Mouse (Mus musculus) ovary, postnatal 10 days (tissue): ENCODE measurements around the gene Naglu.

ENCODE experiments used
- DNase-seq: peaks from one replicate; pipeline ENCODE4 v3.0.0; 2022; ENCODE audit warnings: low spot score

Naglu gene

DNA sequence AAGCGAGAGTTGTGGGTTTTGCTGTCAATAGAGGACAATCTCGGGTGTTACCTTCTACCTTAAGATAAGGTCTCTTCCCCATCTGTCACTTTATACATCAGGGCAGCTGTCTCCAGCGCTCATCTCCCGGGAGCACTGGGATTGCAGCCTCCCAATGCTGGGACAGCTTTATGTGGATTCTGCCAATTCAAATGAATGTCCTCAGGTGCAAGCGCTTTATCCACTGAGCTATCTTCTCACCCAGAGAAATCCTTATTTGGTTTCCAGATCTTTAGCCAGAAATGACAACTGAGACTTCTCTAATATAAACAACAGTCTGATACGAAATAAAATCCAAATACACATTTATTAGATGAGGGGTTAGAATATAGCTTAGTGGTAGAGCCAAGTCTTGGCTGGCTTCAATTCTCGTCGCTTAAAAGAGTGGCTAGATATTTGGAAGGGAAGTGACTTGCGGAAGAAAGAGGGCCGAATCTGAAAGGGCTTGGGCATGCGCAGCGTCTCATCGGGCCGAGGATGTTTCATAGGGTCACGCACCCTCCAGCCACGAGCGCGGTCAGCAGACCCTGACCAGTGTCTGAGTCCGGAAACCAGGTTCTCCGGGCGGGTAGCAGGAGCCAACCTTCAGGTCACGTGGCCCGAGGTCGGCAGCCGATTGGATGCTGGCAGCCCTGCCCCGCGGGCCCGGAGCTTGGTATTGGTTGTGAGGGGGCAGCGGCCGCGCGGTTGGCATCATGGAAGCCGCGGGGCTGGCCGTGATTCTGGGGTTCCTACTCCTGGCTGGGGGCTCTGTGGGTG, at the start of gene Naglu:
TSS of gene Naglu (plus strand) at position 622 of the 798 bp plus-strand sequence.
- peak; percentile 93 for DNase-seq

DNA sequence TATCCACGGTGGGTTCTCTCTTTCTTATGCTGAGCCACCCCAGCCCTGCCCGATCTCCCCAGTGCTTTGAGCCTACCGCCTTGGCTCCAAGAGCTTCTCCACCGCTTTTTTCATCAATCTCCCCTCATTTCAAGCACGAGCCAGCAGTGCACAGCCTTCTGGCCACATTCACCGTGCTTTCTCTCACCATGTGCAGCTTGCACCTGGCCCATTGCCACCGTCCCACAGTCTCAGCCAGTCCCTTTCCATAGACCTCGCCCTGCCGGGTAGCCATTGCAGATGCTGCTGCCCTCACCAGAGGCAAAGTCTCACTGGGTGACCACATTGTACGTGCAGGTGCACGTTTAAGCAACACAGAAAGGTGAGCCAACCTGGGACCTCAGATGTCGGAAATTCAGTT, 46.4 kb upstream of the Naglu start:
- no peak for DNase-seq

DNA sequence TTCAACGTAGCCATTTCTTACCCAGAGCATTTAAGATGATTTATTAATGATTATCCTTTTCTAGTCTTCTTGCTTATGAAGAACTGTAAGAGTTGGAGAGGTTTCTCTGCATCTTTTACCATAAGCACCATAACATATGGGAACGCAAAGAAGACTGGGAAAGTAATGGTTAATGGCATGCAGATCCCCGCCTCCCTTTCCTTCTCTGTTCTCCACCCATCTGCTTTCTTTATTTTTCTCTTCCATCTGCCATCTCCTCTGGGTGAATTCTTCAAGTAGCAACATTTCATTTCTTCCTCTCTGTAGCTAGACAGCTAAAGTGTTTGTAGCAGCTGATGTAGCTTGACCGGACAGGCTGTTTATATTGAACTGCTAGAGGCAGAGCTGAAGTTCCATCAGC, 45.8 kb upstream of the Naglu start:
- DNase-seq, result no peak

DNA sequence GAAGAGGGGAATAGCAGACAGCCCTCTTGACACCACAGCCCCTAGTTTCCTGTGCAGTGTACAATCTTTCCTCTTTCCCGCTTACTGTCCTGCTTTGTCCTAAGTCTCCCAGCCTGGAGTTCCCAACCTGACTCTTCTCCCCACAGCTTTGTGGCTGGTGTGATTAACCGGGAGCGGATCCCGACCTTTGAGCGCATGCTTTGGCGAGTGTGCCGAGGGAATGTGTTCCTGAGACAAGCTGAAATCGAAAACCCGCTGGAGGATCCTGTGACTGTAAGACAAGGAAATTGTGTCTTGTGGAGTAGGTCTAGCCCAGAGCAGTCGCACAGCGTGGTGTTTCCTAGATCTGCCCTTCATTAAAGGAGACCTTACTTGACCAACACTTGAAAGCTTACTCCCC, 42.7 kb upstream of the Naglu start:
- no peak for DNase-seq

- DNase-seq, result no peak
These were observed 40.5 kb upstream of the Naglu start for GRCm38 (mm10) chr11:101029320-101029719.

- DNase-seq, result no peak
These were observed 39.5 kb upstream of the Naglu start for GRCm38 (mm10) chr11:101030136-101030807.

DNA sequence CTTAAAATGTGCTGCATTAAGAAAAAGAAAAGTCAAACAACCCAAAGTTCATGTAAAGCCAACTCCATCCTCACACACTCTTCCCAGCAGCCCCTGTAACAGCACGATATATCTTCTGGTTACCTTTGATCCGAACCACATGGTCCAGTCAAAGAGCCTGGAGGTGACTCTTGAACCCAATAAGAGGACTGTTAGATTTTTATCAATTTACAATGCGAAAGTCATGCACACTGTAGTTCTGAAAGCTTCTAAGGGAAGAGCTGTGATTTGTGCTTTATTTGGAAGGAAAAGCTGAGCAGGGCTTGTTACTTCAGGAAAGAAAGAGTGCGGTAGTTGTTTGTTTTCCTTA, 39.0 kb upstream of the Naglu start:
- DNase-seq, result no peak

DNA sequence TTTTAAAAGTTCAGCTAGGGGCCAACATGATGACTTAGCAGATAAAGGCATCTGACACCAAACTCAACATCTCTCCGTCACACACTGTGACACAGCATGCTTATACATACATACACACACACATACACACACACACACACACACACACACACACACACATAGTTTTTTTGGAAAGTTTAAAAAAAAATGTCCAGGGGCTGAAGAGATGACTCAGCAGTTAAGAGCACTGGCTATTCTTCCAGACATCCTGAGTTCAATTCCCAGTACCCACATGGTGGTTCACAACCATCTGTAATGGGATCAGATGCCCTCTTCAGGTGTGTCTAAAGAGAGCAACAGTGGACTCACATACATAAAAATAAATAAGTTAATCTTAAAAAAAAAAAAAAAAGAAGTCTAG, 38.3 kb upstream of the Naglu start:
- no peak for DNase-seq

DNA sequence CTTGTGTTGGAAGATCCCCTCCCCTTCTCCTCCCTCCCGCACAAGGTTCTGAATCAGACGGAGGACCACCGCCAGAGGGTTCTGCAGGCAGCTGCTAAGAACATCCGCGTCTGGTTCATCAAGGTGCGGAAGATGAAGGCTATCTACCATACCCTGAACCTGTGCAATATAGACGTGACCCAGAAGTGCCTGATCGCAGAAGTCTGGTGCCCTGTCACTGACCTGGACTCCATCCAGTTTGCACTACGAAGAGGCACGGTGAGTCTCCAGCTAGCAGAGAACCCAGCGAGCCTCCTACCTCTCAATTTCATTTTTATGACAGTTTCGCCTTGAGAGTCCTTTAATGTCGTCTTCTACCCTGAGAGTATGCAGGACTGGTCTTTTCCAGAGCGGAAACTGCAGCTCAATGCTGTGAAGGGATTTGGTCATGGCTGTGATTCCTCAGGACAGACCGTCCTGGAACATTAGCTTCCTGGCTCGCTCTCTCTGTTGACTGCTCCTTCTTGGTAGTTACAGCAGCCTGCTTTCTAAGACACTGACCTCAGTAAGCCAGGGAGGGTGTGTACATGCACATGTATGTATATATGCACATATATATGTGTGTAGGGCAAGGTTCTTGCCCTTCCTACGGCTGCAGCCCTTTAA, 35.8 kb upstream of the Naglu start:
- DNase-seq, result no peak

DNA sequence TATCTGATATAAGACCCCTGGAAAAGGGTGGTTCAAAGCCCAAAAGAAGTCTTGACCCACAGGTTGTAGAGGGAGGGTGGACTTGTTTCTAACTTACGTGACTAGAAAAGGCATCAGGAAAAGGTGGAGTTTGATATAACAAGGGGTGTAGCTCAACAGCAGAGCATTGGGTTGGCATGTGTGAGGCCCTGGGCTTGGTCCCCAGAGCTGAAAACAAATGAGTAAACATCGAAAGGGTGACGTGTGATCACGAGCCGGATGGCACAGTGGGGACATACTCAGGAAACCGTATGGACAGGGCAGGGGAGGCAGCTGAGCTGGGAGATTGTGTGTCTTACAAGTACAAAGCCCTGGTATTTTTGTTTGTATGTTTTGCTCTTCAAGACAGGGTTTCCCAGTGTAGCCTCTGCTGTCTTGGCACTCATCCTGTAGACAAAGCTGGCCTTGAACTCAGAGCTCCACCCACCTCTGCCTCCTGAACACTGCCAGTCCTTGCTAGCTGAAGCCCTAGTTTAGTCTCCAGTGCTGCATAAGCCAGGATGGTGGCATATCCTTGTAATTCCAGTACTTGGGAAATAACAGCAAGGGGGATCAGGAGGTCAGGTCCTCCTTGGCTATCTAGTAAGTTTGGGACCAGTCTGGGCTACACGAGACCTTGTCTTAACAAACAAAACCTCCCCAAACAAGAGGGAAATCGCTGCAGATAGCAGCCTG, 35.0 kb upstream of the Naglu start:
- no peak for DNase-seq

GRCm38 (mm10) chr11:101035328-101035695, 34.5 kb upstream of the Naglu start:
- DNase-seq, result no peak

DNA sequence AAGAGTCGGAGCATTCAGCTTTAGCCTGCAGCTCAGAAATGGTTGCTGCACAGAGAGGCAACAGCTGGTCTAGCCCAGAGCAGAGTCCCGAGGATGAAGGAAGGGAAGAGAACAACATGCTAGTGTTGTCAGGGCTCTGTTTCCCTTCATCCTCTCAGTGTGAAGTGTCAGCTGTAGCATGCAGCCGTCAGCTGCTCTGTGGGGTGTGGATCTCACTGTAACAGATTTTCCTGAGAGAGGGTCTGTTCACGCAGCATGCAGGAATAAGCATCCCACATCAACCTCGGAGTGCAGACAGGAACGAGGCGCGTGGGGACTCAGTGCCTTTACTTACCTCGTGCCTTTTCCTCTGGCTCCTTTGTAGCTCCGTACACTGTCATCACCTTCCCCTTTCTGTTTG, 32.0 kb upstream of the Naglu start:
- DNase-seq, result no peak

DNA sequence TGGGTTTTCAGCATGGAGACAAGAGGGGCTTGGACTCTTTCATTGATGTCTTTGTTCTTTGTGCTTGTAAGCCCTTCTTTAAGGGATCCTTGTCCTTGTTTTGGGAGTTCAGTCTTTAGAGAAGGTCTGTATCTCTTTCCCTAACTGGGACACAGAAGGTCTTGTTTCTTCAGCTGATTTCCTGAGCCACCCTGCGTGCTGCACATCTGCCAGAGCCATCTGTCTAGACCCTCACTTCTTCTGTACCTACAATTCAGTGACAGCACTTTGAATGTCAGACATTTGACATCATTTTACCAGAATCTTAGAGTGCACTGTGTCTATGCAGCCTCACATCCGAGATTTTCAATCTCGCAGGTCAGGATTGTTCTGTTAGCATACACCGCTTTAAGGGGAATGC, 24.0 kb upstream of the Naglu start:
- DNase-seq, result no peak

DNA sequence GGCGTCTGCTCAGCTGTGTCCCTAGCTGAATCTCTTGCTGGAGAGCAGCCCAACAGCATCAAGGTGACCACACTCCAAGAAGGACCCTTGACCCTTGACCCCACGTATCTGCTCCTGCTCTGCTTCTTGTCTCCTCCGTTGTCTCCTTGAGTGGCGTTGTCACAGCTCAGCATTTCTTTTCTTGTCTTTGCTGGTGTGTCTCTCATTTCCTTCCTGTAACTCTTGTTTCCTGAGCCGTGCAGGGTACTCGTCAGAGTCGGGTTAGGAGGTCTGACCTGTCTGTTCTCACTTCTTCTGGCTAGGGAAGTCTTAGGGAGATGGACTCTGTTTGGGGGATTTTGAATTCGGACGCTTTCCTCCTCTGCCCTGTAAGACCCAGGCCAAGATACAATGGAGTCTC, 23.4 kb upstream of the Naglu start:
- DNase-seq, result no peak

DNA sequence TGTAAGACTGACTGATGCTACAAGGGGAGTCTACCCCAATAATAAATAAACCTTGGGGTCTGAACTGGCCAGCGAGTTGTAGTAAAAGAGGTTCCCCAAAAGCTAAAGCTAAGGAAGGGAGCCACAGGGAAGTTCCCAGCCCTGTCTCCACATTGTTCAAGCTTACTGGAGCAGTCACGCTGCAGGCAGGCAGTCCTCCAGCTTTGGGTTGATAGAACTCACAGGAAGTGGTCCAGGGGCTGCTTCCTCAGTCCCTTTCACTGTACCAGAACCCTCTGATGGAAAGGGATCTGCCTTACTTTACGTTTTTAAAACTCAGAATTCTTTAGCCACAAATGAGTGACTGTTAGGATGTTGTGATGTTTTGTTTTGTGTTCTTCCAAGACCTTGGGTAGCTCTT, 22.3 kb upstream of the Naglu start:
- DNase-seq, result no peak

GRCm38 (mm10) chr11:101050359-101050758, 19.5 kb upstream of the Naglu start:
- no peak for DNase-seq

GRCm38 (mm10) chr11:101051051-101051493, 18.7 kb upstream of the Naglu start:
- DNase-seq, result no peak

DNA sequence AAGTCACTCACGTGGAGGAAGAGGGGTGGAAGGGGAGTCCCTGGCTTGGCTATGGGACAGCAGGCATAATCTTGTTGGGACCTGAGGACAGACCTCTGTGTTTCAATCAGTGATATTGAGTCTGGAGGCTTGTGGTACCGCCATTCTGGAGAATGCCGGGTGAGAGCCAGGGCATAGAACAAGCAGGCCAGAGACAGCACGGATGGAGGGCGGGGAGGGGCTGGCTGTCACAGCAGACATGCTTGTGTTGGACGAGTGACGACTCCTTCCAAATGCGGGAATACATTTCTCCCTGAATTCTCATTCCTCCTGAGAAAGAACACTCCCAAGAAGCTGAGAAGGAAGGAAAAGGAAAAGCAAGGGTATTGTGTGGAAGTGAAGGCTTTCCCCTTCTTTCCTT, 18.2 kb upstream of the Naglu start:
- no peak for DNase-seq

DNA sequence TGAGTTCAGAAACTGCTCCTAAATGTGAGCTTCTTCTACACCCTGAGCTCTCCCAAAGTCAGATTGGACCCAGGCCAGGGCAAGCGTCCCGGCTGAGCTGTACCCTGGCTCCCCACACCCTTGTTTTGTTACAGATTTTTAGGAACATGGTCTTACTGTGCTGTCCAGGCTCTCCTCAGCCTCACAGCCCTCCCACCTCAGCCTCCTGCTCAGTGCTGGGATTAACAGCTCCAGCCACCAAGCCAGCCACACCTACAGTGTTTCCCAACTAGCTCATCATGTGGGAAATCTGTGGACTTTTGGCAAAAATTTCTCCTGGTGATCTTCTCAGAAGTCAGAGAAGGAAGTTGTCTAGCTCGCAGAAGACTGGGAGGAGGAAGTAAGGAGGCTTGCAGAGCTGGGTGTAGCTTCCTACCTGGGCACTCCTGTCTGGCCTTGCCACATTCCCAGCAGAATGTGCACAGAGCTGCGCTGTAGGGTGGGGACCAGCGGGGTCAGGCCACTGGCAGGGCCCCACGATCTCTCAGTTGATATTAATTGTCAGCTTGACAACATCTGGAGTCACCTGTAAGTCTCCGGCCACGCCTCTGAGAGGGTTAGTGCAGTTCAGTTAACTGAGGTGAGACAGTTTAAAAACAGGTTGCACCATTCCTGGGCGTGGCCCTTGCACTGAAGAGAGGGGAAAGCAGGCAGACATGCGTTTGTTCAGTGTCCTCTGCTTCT, 16.9 kb upstream of the Naglu start:
- DNase-seq, result no peak

DNA sequence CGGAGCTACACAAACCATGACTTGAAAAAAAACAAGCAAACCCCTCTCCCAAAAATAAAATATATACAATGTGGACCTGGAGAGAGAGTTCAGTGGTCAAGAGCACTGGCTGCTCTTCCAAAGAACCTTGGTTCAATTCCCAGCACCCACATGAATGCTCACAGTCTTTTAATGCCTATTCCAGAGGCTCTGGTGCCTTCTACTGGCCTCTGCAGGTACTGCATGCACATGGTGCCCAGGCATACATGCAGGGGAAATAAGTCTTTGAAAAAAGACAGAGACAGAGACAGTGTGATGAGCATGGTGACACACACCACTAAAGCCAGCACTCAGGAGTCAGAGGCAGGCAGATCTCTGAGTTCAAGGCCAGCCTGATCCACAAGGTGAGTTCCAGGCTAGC, 15.8 kb upstream of the Naglu start:
- no peak for DNase-seq

DNA sequence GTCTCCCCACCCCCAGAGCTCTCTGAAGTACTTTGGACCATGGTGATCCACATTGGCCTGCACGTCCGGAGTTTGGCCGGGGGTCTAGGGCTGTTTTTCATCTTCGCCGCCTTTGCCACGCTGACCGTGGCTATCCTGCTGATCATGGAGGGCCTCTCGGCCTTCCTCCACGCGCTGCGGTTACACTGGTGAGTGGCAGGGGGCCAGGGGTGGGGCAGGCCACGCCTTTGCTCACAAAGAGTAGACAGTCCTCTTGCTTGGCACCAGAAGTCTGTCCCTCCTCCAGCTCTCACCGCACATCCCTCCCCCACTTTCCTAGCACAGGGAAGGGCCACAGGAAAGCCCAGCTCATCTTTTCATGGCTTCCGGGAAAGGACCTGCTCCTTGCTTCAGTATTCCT, 14.4 kb upstream of the Naglu start:
- DNase-seq, result no peak

DNA sequence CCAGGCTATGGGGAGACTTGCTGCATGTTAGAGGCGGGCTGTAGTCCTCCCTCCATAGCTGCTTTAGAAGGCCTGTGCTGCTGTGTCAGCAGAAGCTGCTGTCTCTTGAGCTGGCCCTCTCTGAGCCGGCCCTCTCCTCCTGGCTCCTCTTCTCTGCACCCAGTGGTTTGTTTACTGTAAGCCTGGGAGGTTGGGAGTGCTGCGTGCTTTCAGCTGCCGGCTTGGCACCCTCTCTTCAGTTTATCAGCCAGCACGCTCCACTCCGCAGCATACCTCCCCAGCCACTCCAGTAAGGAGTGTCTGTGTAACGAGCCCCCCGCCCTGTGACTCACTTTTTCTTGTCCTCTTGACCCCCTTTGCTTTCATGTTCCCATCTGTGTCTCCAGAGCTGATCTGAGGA, 12.9 kb upstream of the Naglu start:
- no peak for DNase-seq
